Mouse (Mus musculus): ENCODE measurements around the gene Fbxl5. TPM values are rescaled to one million over a fixed set of nuclear protein-coding genes. Genes with fewer than 3 reads are reported as not detected.

Gene Fbxl5
- polyA plus RNA-seq, 1 experiment from 2014 or later = 91.7 TPM

DNA sequence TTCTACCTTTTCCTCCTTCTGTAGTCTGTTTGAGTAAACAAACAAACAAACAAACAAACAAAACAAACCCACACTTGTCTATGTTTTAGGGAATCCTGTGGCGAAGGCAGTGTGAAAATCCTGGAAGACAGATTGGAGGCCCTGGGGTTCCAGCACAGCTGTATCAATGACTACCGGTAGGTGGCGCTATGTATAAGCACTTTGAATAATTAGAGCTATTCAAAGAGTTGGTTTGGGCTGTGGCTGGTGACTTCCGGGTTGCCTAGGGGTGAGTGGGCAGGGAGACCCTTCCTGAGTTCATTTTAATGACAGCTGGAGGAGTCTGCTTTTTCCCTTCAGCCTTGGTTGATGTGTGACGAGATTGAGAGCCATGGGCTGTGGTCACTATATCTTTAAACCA is 15.9 kb upstream of the Fbxl5 start:
- ATAC-seq = peak; percentile 67
- peak; percentile 86 for TF ChIP-seq CTCF (IDR thresholded peaks at IDR 0.05)

GRCm38 (mm10) chr5:43836590-43836989 is 15.2 kb upstream of the Fbxl5 start:
- peak; percentile 56 for TF ChIP-seq CTCF (IDR thresholded peaks at IDR 0.05)
- no peaks in the 10 kb centered on the region for H3K27me3 ChIP-seq
- DNase-seq (ENCODE audit: low read depth, low spot score) (no peak), ATAC-seq (peak; percentile 8)
- in situ Hi-C loops (cut with MboI; ENCODE audit: low pct_unique_long_range_greater_than_20kb) = no loop called here
- CTCF ChIA-PET = interaction anchor here (0.6 to 3.7 kb wide), 6 partner anchors 10 to 69 kb away, joined by 3 to 53 read pairs (median 12); partner anchors contain the start of gene Fbxl5
- POLR2A ChIA-PET = interaction anchor here (1.0 to 3.0 kb wide), 2 partner anchors 9 to 56 kb away, joined by 3 to 21 read pairs; no protein-coding TSS in a partner anchor

More for the DNA sequence above, 15.9 kb upstream of the Fbxl5 start:
- no peak for DNase-seq (ENCODE audit: low read depth, low spot score)
- in situ Hi-C loops (cut with MboI; ENCODE audit: low pct_unique_long_range_greater_than_20kb) = no loop called here
- CTCF ChIA-PET = interaction anchor here (0.6 to 3.7 kb wide), 18 partner anchors 10 to 153 kb away, joined by 3 to 53 read pairs (median 4); partner anchors contain the start of gene Fbxl5
- H3K27me3 ChIP-seq = no peaks in the 10 kb centered on the region
- POLR2A ChIA-PET = interaction anchor here (1.0 to 3.0 kb wide), 3 partner anchors 10 to 82 kb away, joined by 3 to 21 read pairs (median 3); no protein-coding TSS in a partner anchor

DNA sequence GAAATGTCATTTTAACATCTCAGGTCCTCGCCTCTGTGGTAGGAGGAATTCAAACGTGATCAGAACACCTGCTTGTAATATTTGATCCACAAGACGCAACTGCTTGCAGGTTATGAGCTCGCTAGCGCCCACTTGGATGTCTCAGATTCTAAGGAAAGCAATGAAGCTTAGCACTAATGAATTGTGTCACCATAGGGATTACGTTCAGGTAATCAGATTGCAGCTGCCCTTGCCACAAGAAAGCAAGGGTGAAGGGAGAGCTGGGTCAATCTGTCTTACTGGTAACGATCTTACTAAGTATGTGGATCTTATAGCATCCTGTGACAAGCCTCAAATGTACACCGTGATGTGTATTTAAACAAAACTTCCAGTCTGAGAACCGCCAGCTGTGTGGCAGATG is 5.9 kb upstream of the Fbxl5 start:
- DNase-seq (ENCODE audit: low read depth, low spot score) = no peak
- ATAC-seq = no peak
- no peak for TF ChIP-seq CTCF (IDR thresholded peaks at IDR 0.05)
- in situ Hi-C loops (cut with MboI; ENCODE audit: low pct_unique_long_range_greater_than_20kb) = loop anchor here (5.0 to 10.0 kb wide), 2 partner anchors 63 to 160 kb away; no protein-coding TSS in a partner anchor
- no peaks in the 10 kb centered on the region for H3K27me3 ChIP-seq
- ChIA-PET CTCF (interaction anchor here (1.0 to 3.6 kb wide), 5 partner anchors 10 to 153 kb away, joined by 3 to 53 read pairs (median 5); no protein-coding TSS in a partner anchor), POLR2A (interaction anchor here (1.0 to 2.8 kb wide), 3 partner anchors 10 to 75 kb away, joined by 3 to 21 read pairs (median 3); no protein-coding TSS in a partner anchor)

DNA sequence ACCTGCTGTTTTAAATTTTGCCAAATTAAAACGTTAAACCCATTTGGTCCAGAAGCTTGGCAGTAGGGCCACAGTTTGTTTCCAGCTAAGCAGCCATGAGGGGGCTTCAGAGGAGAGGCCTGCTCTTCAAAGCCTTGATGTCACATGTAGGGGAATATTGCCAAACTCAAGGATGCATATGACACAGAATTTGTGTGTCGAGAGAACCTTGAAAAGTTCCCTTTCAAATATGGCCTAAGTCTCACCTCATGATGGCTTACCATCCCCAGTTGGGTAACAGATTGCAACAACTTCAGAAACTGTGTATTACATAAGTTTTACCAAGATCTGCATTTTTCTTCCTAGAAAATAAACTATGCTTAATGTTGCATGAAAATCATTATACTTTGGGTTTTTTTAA is 5.4 kb upstream of the Fbxl5 start:
- no peak for TF ChIP-seq CTCF (IDR thresholded peaks at IDR 0.05)
- ChIA-PET POLR2A (interaction anchor here (1.6 to 2.8 kb wide), 2 partner anchors 10 to 74 kb away, joined by 3 to 21 read pairs; no protein-coding TSS in a partner anchor), CTCF (interaction anchor here (1.4 to 3.6 kb wide), 3 partner anchors 11 to 47 kb away, joined by 3 to 53 read pairs (median 5); no protein-coding TSS in a partner anchor)
- H3K27me3 ChIP-seq = no peaks in the 10 kb centered on the region
- in situ Hi-C loops (cut with MboI; ENCODE audit: low pct_unique_long_range_greater_than_20kb) = loop anchor here (5.0 to 10.0 kb wide), 2 partner anchors 62 to 160 kb away; no protein-coding TSS in a partner anchor
- DNase-seq (ENCODE audit: low read depth, low spot score) (no peak), ATAC-seq (no peak)

GRCm38 (mm10) chr5:43824580-43824979 is 3.1 kb upstream of the Fbxl5 start:
- ATAC-seq (no peak), DNase-seq (ENCODE audit: low read depth, low spot score) (no peak)
- no peaks in the 10 kb centered on the region for H3K27me3 ChIP-seq
- POLR2A ChIA-PET = interaction anchor here (1.1 kb wide), 1 partner anchor 50 kb away, joined by 3 read pairs; no protein-coding TSS in a partner anchor
- CTCF ChIA-PET = interaction anchor here (1.3 to 1.5 kb wide), 2 partner anchors 41 to 49 kb away, joined by 3 to 4 read pairs; no protein-coding TSS in a partner anchor
- no peak for TF ChIP-seq CTCF (IDR thresholded peaks at IDR 0.05)
- in situ Hi-C loops (cut with MboI; ENCODE audit: low pct_unique_long_range_greater_than_20kb) = loop anchor here (10.0 kb wide), 1 partner anchor 60 kb away; no protein-coding TSS in a partner anchor

DNA sequence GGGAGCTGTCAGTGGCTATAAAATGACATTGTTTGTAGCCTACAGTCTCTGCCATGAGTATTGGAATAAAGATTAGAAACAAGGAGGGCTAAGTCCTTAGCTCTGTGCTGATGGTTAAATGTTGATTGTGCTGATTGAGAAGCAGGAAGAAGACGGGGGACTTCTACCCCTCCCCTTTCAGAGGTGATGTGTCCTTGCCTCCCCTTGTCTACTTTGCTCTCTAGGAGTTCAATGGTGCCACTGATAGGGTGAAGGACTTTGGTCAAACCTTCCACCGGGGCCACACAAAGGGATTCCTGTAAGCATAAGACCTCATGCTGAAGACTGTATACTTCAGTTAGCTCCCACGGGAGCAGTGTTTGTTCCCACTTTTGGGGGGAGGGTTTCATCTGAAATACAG is 1.4 kb upstream of the Fbxl5 start:
- no peaks in the 10 kb centered on the region for H3K27me3 ChIP-seq
- ChIA-PET POLR2A (interaction anchor here (1.0 to 2.1 kb wide), 3 partner anchors 28 to 95 kb away, joined by 3 to 5 read pairs (median 3); no protein-coding TSS in a partner anchor), CTCF (interaction anchor here (1.3 to 5.3 kb wide), 3 partner anchors 12 to 74 kb away, joined by 3 to 22 read pairs (median 3); no protein-coding TSS in a partner anchor)
- no peak for DNase-seq (ENCODE audit: low read depth, low spot score)
- ATAC-seq = no peak
- in situ Hi-C loops (cut with MboI; ENCODE audit: low pct_unique_long_range_greater_than_20kb) = loop anchor here (10.0 kb wide), 1 partner anchor 58 kb away; no protein-coding TSS in a partner anchor
- TF ChIP-seq CTCF (IDR thresholded peaks at IDR 0.05) = no peak

- ATAC-seq (peak; percentile 69), DNase-seq (ENCODE audit: low read depth, low spot score) (peak; percentile 69)
- in situ Hi-C loops (cut with MboI; ENCODE audit: low pct_unique_long_range_greater_than_20kb) = loop anchor here (10.0 kb wide), 1 partner anchor 57 kb away; no protein-coding TSS in a partner anchor
- POLR2A ChIA-PET = interaction anchor here (0.9 to 2.1 kb wide), 4 partner anchors 28 to 150 kb away, joined by 3 to 5 read pairs (median 3); no protein-coding TSS in a partner anchor
- TF ChIP-seq CTCF (IDR thresholded peaks at IDR 0.05) = no peak
- no peaks in the 10 kb centered on the region for H3K27me3 ChIP-seq
- CTCF ChIA-PET = interaction anchor here (1.2 to 5.3 kb wide), 5 partner anchors 11 to 73 kb away, joined by 3 to 22 read pairs (median 3); no protein-coding TSS in a partner anchor
These were observed 761 bp upstream of the Fbxl5 start for GRCm38 (mm10) chr5:43822199-43822598.

GRCm38 (mm10) chr5:43820785-43821184 is 653 bp downstream of the Fbxl5 start:
- no peaks in the 10 kb centered on the region for H3K27me3 ChIP-seq
- TF ChIP-seq CTCF (IDR thresholded peaks at IDR 0.05) = no peak
- in situ Hi-C loops (cut with MboI; ENCODE audit: low pct_unique_long_range_greater_than_20kb) = loop anchor here (10.0 kb wide), 1 partner anchor 56 kb away; no protein-coding TSS in a partner anchor
- ChIA-PET CTCF (interaction anchor here (0.6 to 5.3 kb wide), 7 partner anchors 10 to 72 kb away, joined by 3 to 22 read pairs (median 3); no protein-coding TSS in a partner anchor), POLR2A (interaction anchor here (0.7 to 1.5 kb wide), 4 partner anchors 12 to 159 kb away, joined by 3 to 6 read pairs (median 3); no protein-coding TSS in a partner anchor)
- DNase-seq (ENCODE audit: low read depth, low spot score) = peak; percentile 62
- peak; percentile 34 for ATAC-seq

DNA sequence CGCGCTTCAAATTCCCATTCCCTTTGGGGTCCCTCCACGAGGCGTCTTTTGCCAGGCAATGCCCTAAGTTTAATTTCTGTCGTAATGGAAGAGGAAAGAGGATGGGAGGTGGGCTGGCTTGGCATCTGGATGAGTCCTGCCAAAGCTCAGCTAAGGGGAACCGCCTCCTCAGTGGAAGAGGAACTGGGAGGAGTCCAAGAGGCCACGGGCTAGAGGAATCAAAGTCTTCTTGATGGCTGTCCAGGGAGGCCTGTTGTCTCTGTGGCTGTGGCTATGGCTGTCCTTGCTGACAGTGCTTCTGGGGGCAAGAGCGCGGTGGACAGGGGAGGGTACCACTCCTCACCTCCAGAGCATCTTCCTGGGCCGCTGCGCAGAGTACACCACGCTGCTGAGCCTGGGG is 2.7 kb downstream of the Fbxl5 start, which contains the start of gene Bst1:
TSS of gene Bst1 (plus strand) at position 191 of the 400 bp plus-strand sequence.
- no peaks in the 10 kb centered on the region for H3K27me3 ChIP-seq
- CTCF ChIA-PET = interaction anchor here (1.0 to 1.8 kb wide), 3 partner anchors 22 to 44 kb away, joined by 3 to 6 read pairs (median 4); no protein-coding TSS in a partner anchor
- ATAC-seq (peak; percentile 33), DNase-seq (ENCODE audit: low read depth, low spot score) (no peak)
- POLR2A ChIA-PET = interaction anchor here (0.8 to 1.3 kb wide), 2 partner anchors 20 to 44 kb away, joined by 3 to 5 read pairs; no protein-coding TSS in a partner anchor
- in situ Hi-C loops (cut with MboI; ENCODE audit: low pct_unique_long_range_greater_than_20kb) = loop anchor here (5.0 kb wide), 1 partner anchor 36 kb away; no protein-coding TSS in a partner anchor
- TF ChIP-seq CTCF (IDR thresholded peaks at IDR 0.05) = no peak

DNA sequence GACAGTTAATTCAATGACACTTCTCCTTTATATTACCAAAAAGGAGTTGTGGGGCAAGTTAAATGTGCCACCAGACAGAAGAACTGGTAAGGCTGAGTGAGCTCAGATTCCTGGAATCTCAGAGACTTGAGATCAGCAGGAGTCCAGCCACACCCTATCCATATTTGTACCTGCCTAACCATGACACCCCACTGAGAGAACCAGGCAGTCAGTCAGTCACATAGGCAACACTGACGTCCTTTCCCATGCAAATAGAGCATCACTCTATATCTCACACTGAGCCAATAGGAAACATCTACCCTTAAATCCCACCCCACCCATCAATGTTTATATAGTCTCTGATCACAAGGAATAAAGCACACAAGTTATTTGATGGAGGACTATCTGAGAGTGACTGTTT is 5.7 kb downstream of the Fbxl5 start:
- TF ChIP-seq CTCF (IDR thresholded peaks at IDR 0.05) = no peak
- in situ Hi-C loops (cut with MboI; ENCODE audit: low pct_unique_long_range_greater_than_20kb) = loop anchor here (5.0 kb wide), 1 partner anchor 33 kb away; no protein-coding TSS in a partner anchor
- ChIA-PET POLR2A (no interaction called here), CTCF (interaction anchor here (1.4 to 1.9 kb wide), 3 partner anchors 11 to 39 kb away, joined by 4 to 5 read pairs (median 5); no protein-coding TSS in a partner anchor)
- H3K27me3 ChIP-seq = no peaks in the 10 kb centered on the region
- DNase-seq (ENCODE audit: low read depth, low spot score) = no peak
- ATAC-seq = peak; percentile 31
